Mouse (Mus musculus) kidney, postnatal 0 days (tissue): ENCODE measurements around the gene Hs1bp3. TPM values are rescaled to one million over a fixed set of nuclear protein-coding genes. Genes with fewer than 3 reads are reported as not detected.
A peak's percentile ranks its signal among the peaks of the same experiment; 100 is the strongest.

ENCODE experiments used
- ATAC-seq: fragments of 200-750 bp; cut with Nextera tagmentation; replicated peaks from 2 replicates; pipeline ENCODE4 v1.8.0; 2017; ENCODE audit warnings: low read depth, moderate number of reproducible peaks, moderate TSS enrichment, moderate library complexity; ENCODE audit not compliant: low FRiP score
- DNase-seq: peaks from one replicate; pipeline ENCODE4 v3.0.0-alpha.2; 2016; ENCODE audit warnings: low spot score
- H3K27ac ChIP-seq: fragments of 300-500 bp; sonication (generic); 2 replicates; pipeline ENCODE4 v1.5.1; 2014; ENCODE audit warnings: mild to moderate bottlenecking
- H3K27me3 ChIP-seq: fragments of 300-500 bp; sonication (generic); 2 replicates; pipeline ENCODE4 v1.6.1; 2014; ENCODE audit warnings: low read length, mixed read lengths; ENCODE audit not compliant: insufficient read depth
- H3K36me3 ChIP-seq: fragments of 300-500 bp; sonication (generic); 2 replicates; pipeline ENCODE4 v1.6.1; 2014; ENCODE audit warnings: low read length, mixed read lengths; ENCODE audit not compliant: insufficient read depth
- H3K4me1 ChIP-seq: fragments of 300-500 bp; sonication (generic); replicated peaks from 2 replicates; pipeline ENCODE4 v1.6.1; 2014; ENCODE audit warnings: antibody characterized with exemption, low read length, mixed read lengths; ENCODE audit not compliant: insufficient read depth
- H3K4me2 ChIP-seq: fragments of 300-500 bp; sonication (generic); 2 replicates; pipeline ENCODE4 v1.6.1; 2014; ENCODE audit warnings: mild to moderate bottlenecking, low read length, moderate library complexity, mixed read lengths
- H3K4me3 ChIP-seq: fragments of 300-500 bp; sonication (generic); replicated peaks from 2 replicates; pipeline ENCODE4 v1.5.1; 2014; ENCODE audit warnings: low read depth, low read length
- H3K9ac ChIP-seq: fragments of 300-500 bp; sonication (generic); 2 replicates; pipeline ENCODE4 v1.6.1; 2014; ENCODE audit warnings: low read depth, low read length
- H3K9me3 ChIP-seq: fragments of 300-500 bp; sonication (generic); replicated peaks from 2 replicates; pipeline ENCODE4 v1.6.1; 2016; ENCODE audit warnings: low read length, inconsistent platforms, mixed read lengths
- CTCF ChIP-seq: IDR thresholded peaks from 2 replicates; pipeline ENCODE4 v1.5.1; 2016; ENCODE audit warnings: antibody characterized with exemption, low read depth, mild to moderate bottlenecking, moderate library complexity
- WGBS: fragments of 180-500 bp; shearing (Covaris S2); extraction: QIAGEN DNeasy Blood & Tissue Kit; methylation state at CpG from one replicate; pipeline ENCODE4 v1.1.7; 2014; 5-methylcytosine and 5-hydroxymethylcytosine counted together
- polyA plus RNA-seq: library from polyadenylated mRNA; unstranded; fragments of >200 nt; fragmentation: Nextera tagmentation; extraction: Ambion mirVana; gene quantifications from 2 replicates; pipeline ENCODE4 v1.2.1, GENCODE M21; 2015

Gene Hs1bp3
- polyA plus RNA-seq, 1 experiment from 2014 or later, result 10.2 TPM

DNA sequence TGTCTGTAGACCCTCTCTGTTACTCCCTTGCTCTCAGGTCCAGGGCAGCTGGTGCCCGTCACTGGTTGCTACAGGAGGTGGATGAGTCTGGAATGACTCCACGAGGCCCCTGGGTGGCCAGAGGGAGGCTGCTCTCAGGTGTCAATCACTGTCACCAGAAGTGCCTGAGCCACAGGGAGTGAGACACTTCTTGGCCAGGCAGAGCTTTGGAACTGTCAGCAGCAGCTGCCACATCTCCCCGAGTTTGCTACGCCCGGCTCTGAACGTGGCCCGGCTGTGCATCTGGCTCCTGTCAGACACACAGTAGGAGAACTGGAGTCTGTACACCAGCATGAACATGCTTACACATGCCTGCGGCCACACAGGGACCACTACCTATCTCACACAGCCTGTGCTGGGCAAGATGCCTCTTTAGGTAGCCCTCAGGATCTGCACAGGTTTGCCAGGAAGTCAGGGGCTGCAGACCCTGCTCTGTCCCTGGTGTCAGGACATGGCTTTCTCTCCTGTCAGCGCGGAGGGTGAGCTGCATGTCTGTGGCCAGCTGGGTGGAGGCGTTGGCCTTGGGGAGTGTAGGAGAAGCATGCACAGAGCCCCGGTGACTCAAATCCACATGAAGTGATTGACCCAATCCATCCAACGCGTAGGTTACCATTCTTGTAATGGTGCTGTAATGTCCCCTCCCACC lies 18.4 kb downstream of the Hs1bp3 start:
- ATAC-seq (0 out of 2 replicates have a peak, but pooled peaks have one; percentile 19), DNase-seq (peak; percentile 61)
- Histone ChIP-seq H3K36me3 (0 out of 2 replicates have a peak, but pooled peaks cover 13% of the 10 kb centered on the region), H3K9me3 (no peaks in the 10 kb centered on the region), H3K4me2 (no peak overlapping the region), H3K9ac (no peak overlapping the region), H3K27me3 (no peaks in the 10 kb centered on the region), H3K4me3 (no peak overlapping the region), H3K27ac (no peak overlapping the region), H3K4me1 (peaks cover 13% of the 10 kb centered on the region; the same call in 1 of the 2 replicates)
- WGBS, result 30% methylated on average over 14 of the region's 14 CpGs
- no peak for TF ChIP-seq CTCF

GRCm38 (mm10) chr12:8332174-8332542 lies 18.9 kb downstream of the Hs1bp3 start:
- 49% methylated on average over 5 of the region's 5 CpGs for WGBS
- Histone ChIP-seq H3K4me3 (no peak overlapping the region), H3K36me3 (0 out of 2 replicates have a peak, but pooled peaks cover 14% of the 10 kb centered on the region), H3K9me3 (no peaks in the 10 kb centered on the region), H3K27me3 (no peaks in the 10 kb centered on the region), H3K4me1 (peaks cover 13% of the 10 kb centered on the region; the same call in 1 of the 2 replicates), H3K27ac (no peak overlapping the region), H3K4me2 (no peak overlapping the region), H3K9ac (no peak overlapping the region)
- no peak for TF ChIP-seq CTCF
- ATAC-seq, result no peak
- DNase-seq, result no peak

- Histone ChIP-seq H3K9me3 (no peaks in the 10 kb centered on the region), H3K4me3 (no peak overlapping the region), H3K4me2 (no peak overlapping the region), H3K9ac (no peak overlapping the region), H3K27me3 (no peaks in the 10 kb centered on the region), H3K4me1 (peaks cover 13% of the 10 kb centered on the region; the same call in 1 of the 2 replicates), H3K27ac (no peak overlapping the region), H3K36me3 (0 out of 2 replicates have a peak, but pooled peaks cover 19% of the 10 kb centered on the region)
- ATAC-seq, result no peak
- 81% methylated on average over 8 of the region's 8 CpGs for WGBS
- DNase-seq, result no peak
- no peak for TF ChIP-seq CTCF
These were observed 20.4 kb downstream of the Hs1bp3 start for GRCm38 (mm10) chr12:8333617-8334016.

DNA sequence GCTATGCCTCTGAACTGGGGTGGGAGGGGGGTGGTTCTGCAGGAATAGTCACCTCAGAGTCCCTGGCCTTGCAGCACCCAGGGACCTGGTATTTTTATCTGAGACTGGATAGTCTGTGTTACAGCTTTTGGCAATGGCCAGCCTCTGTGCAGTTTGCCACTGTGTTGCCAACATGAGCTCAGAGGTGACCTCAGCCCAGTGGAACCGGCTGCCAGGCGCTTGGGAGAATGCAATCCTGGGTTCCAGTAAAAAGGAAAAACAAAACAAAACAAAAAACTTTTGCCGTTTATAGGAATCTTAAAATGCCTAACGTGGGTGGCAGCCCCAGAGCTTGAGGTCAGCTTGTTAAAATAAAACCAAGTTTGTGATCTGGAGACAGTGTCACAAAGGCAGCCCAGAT lies 21.0 kb downstream of the Hs1bp3 start:
- Histone ChIP-seq H3K4me1 (peaks cover 13% of the 10 kb centered on the region; the same call in 1 of the 2 replicates), H3K4me2 (no peak overlapping the region), H3K4me3 (no peak overlapping the region), H3K9me3 (no peaks in the 10 kb centered on the region), H3K27ac (peak overlapping the region; percentile 54; the same call in 1 of the 2 replicates), H3K27me3 (no peaks in the 10 kb centered on the region), H3K36me3 (0 out of 2 replicates have a peak, but pooled peaks cover 20% of the 10 kb centered on the region), H3K9ac (0 out of 2 replicates have a peak overlapping the region, but pooled peaks have one; percentile 27)
- no peak for ATAC-seq
- TF ChIP-seq CTCF, result no peak
- 53% methylated on average over 4 of the region's 4 CpGs for WGBS
- DNase-seq, result no peak

DNA sequence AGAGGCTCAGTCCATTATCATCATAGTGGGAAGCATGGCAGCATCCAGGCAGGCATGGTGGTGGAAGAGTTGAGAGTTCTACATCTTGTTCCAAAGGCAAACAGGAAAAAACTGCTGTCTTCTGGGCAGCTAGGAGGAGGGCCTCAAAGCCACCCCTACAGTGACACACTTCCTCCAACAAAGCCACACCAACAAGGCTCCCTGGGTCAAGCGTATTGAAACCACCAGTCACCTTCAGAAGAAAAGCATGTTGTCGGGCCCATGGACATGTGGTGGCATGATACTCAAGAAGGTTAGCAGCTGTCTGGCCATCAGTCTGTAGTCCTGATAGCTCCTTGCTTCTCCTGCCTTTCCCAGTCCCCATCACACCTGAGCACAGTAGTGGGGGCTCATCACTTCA lies 22.3 kb downstream of the Hs1bp3 start:
- no peak for DNase-seq
- no peak overlapping the region for H3K9ac ChIP-seq
- 0 out of 2 replicates have a peak, but pooled peaks cover 20% of the 10 kb centered on the region for H3K36me3 ChIP-seq
- ATAC-seq, result no peak
- TF ChIP-seq CTCF, result no peak
- no peak overlapping the region for H3K4me2 ChIP-seq
- no peaks in the 10 kb centered on the region for H3K27me3 ChIP-seq
- WGBS, result 93% methylated on average over 2 of the region's 2 CpGs
- no peaks in the 10 kb centered on the region for H3K9me3 ChIP-seq
- peaks cover 19% of the 10 kb centered on the region; the same call in 1 of the 2 replicates for H3K4me1 ChIP-seq
- H3K4me3 ChIP-seq, result no peak overlapping the region
- H3K27ac ChIP-seq, result no peak overlapping the region

GRCm38 (mm10) chr12:8336601-8337285 lies 23.5 kb downstream of the Hs1bp3 start:
- Histone ChIP-seq H3K9ac (no peak overlapping the region), H3K27ac (no peak overlapping the region), H3K4me1 (peaks cover 13% of the 10 kb centered on the region; the same call in 1 of the 2 replicates), H3K27me3 (no peaks in the 10 kb centered on the region), H3K9me3 (no peaks in the 10 kb centered on the region), H3K4me2 (no peak overlapping the region), H3K36me3 (0 out of 2 replicates have a peak, but pooled peaks cover 17% of the 10 kb centered on the region), H3K4me3 (no peak overlapping the region)
- WGBS, result 78% methylated on average over 10 of the region's 10 CpGs
- no peak for TF ChIP-seq CTCF
- ATAC-seq (no peak), DNase-seq (no peak)
